Mouse (Mus musculus) intestine, postnatal 0 days (tissue): ENCODE results near the gene Ccdc151. TPM values are rescaled to one million over a fixed set of nuclear protein-coding genes. Genes with fewer than 3 reads are reported as not detected.

ENCODE experiments used
- ATAC-seq: fragments of 200-750 bp; cut with Nextera tagmentation; 2 replicates; pipeline ENCODE4 v1.8.0; 2017; ENCODE audit warnings: mild to moderate bottlenecking, moderate TSS enrichment, moderate library complexity
- H3K27ac ChIP-seq: fragments of 300-500 bp; sonication (generic); 2 replicates; pipeline ENCODE4 v1.5.1; 2014; ENCODE audit warnings: mild to moderate bottlenecking, low read depth, low read length, moderate library complexity
- H3K27me3 ChIP-seq: fragments of 300-500 bp; sonication (generic); replicated peaks from 2 replicates; pipeline ENCODE4 v1.6.1; 2014; ENCODE audit warnings: low read length, mixed read lengths; ENCODE audit not compliant: control insufficient read depth, insufficient read depth
- H3K36me3 ChIP-seq: fragments of 300-500 bp; sonication (generic); 2 replicates; pipeline ENCODE4 v1.6.1; 2014; ENCODE audit warnings: mild to moderate bottlenecking, moderate library complexity; ENCODE audit not compliant: control insufficient read depth, insufficient read depth
- H3K4me1 ChIP-seq: fragments of 300-500 bp; sonication (generic); replicated peaks from 2 replicates; pipeline ENCODE4 v1.6.1; 2014; ENCODE audit warnings: antibody characterized with exemption, low read length, mixed read lengths; ENCODE audit not compliant: control insufficient read depth, insufficient read depth
- H3K4me2 ChIP-seq: fragments of 300-500 bp; sonication (generic); replicated peaks from 2 replicates; pipeline ENCODE4 v1.6.1; 2014; ENCODE audit warnings: low read depth, mild to moderate bottlenecking, moderate library complexity
- H3K4me3 ChIP-seq: fragments of 300-500 bp; sonication (generic); 2 replicates; pipeline ENCODE4 v1.5.1; 2014; ENCODE audit warnings: low read depth, low read length
- H3K9ac ChIP-seq: fragments of 300-500 bp; sonication (generic); 2 replicates; pipeline ENCODE4 v1.6.1; 2014; ENCODE audit warnings: mild to moderate bottlenecking, low read depth, low read length
- H3K9me3 ChIP-seq: fragments of 300-500 bp; sonication (generic); 2 replicates; pipeline ENCODE4 v1.6.1; 2016; ENCODE audit warnings: mixed run types; ENCODE audit not compliant: control insufficient read depth
- CTCF ChIP-seq: sonication (generic); IDR thresholded peaks from 2 replicates; pipeline ENCODE4 v1.5.1; 2016; ENCODE audit warnings: low read depth, mild to moderate bottlenecking, control low read depth, antibody characterized with exemption, moderate library complexity
- WGBS: fragments of 180-500 bp; shearing (Covaris S2); extraction: QIAGEN DNeasy Blood & Tissue Kit; methylation state at CpG from one replicate; pipeline ENCODE4 v1.1.7; 2014; 5-methylcytosine and 5-hydroxymethylcytosine counted together
- polyA plus RNA-seq: library from polyadenylated mRNA; unstranded; fragments of >200 nt; fragmentation: Nextera tagmentation; extraction: Ambion mirVana; gene quantifications from 2 replicates; pipeline ENCODE4 v1.2.1, GENCODE M21; 2015

The Ccdc151 gene
- polyA plus RNA-seq, result 0.22 and 0.35 TPM in 2 replicates

GRCm38 (mm10) chr9:22002194-22003162 lies at the start of gene Ccdc151, which contains the start of gene Prkcsh:
Ccdc151 (minus strand) TSS chr9:22002634.
Prkcsh (plus strand) TSS chr9:22002806.
- Histone ChIP-seq H3K4me1 (peaks cover 4% of the 10 kb centered on the region), H3K27ac (peak within 1 kb of the TSS; percentile 82), H3K4me3 (peak within 1 kb of the TSS; percentile 70), H3K9me3 (no peaks in the 10 kb centered on the region), H3K36me3 (peaks cover 29% of the 10 kb centered on the region), H3K27me3 (no peaks in the 10 kb centered on the region), H3K9ac (peak within 1 kb of the TSS; percentile 59), H3K4me2 (peak within 1 kb of the TSS; percentile 80)
- WGBS, result 7% methylated on average over 57 of the region's 57 CpGs
- peak; percentile 99 for ATAC-seq
- TF ChIP-seq CTCF, result no peak

- ATAC-seq, result no peak
Measured at GRCm38 (mm10) chr9:22051958-22052254, 49.5 kb upstream of the Ccdc151 start, which contains the start of gene Elavl3. Elavl3 (minus strand) TSS chr9:22052023.

GRCm38 (mm10) chr9:22051161-22051957 lies 48.9 kb upstream of the Ccdc151 start:
- ATAC-seq, result no peak
- Histone ChIP-seq H3K36me3 (no peaks in the 10 kb centered on the region), H3K4me1 (0 out of 2 replicates have a peak, but pooled peaks cover 7% of the 10 kb centered on the region), H3K4me2 (peak overlapping the region; percentile 66), H3K4me3 (peak overlapping the region; percentile 34), H3K9ac (no peak overlapping the region; the same call in 1 of the 2 replicates), H3K9me3 (no peaks in the 10 kb centered on the region), H3K27me3 (peaks cover 43% of the 10 kb centered on the region), H3K27ac (no peak overlapping the region)
- 2% methylated on average over 59 of the region's 67 CpGs for WGBS
- TF ChIP-seq CTCF, result no peak

More at GRCm38 (mm10) chr9:22051958-22052254, 49.5 kb upstream of the Ccdc151 start, which contains the start of gene Elavl3:
- Histone ChIP-seq H3K36me3 (0 out of 2 replicates have a peak, but pooled peaks cover 2% of the 10 kb centered on the region), H3K4me3 (peak within 1 kb of the TSS; percentile 34), H3K4me1 (0 out of 2 replicates have a peak, but pooled peaks cover 7% of the 10 kb centered on the region), H3K4me2 (peak within 1 kb of the TSS; percentile 66), H3K27ac (no peak within 1 kb of the TSS), H3K9me3 (no peaks in the 10 kb centered on the region), H3K27me3 (peaks cover 43% of the 10 kb centered on the region), H3K9ac (no peak within 1 kb of the TSS; the same call in 1 of the 2 replicates)
- no peak for TF ChIP-seq CTCF
- 2% methylated on average over 19 of the region's 28 CpGs for WGBS

- WGBS, result 2% methylated on average over 42 of the region's 43 CpGs
Measured at GRCm38 (mm10) chr9:22050351-22050889, 48.0 kb upstream of the Ccdc151 start.

GRCm38 (mm10) chr9:22049721-22050270 lies 47.4 kb upstream of the Ccdc151 start:
- H3K9me3 ChIP-seq, result no peaks in the 10 kb centered on the region
- H3K9ac ChIP-seq, result no peak overlapping the region
- H3K27ac ChIP-seq, result no peak overlapping the region
- H3K4me2 ChIP-seq, result peak overlapping the region; percentile 66
- H3K27me3 ChIP-seq, result peaks cover 37% of the 10 kb centered on the region
- 0 out of 2 replicates have a peak, but pooled peaks have one; percentile 28 for ATAC-seq
- 33% methylated on average over 4 of the region's 4 CpGs for WGBS
- no peak for TF ChIP-seq CTCF
- no peak overlapping the region; the same call in 1 of the 2 replicates for H3K4me3 ChIP-seq
- 0 out of 2 replicates have a peak, but pooled peaks cover 7% of the 10 kb centered on the region for H3K4me1 ChIP-seq
- H3K36me3 ChIP-seq, result no peaks in the 10 kb centered on the region

More at GRCm38 (mm10) chr9:22050351-22050889, 48.0 kb upstream of the Ccdc151 start:
- Histone ChIP-seq H3K9ac (no peak overlapping the region), H3K36me3 (no peaks in the 10 kb centered on the region), H3K4me3 (peak overlapping the region; percentile 34), H3K4me2 (peak overlapping the region; percentile 66), H3K4me1 (0 out of 2 replicates have a peak, but pooled peaks cover 7% of the 10 kb centered on the region), H3K9me3 (no peaks in the 10 kb centered on the region), H3K27ac (no peak overlapping the region), H3K27me3 (peaks cover 42% of the 10 kb centered on the region)
- ATAC-seq, result peak; percentile 68
- TF ChIP-seq CTCF, result 0 out of 2 replicates have a peak, but pooled peaks have one; percentile 8
